Mouse (Mus musculus) E14TG2a.4 (cell line): Measurements from ENCODE around the gene Med21.

ENCODE experiments used
- CTCF ChIP-seq: conservative IDR thresholded peaks from 2 replicates; pipeline ENCODE4 v1.5.1; 2014; ENCODE audit warnings: low read length
- NANOG ChIP-seq: IDR thresholded peaks from 2 replicates; pipeline ENCODE4 v1.6.1; 2014; ENCODE audit warnings: borderline replicate concordance, low read length, mixed read lengths

- TF ChIP-seq CTCF (no peak), NANOG (no peak)
Observed at GRCm38 (mm10) chr6:146678136-146679070, 36.1 kb downstream of the Med21 start.
